Mouse (Mus musculus) embryo, embryonic 10.5 days (tissue): ENCODE data around the gene Osbpl10.

ENCODE experiments used
- DNase-seq: peaks from one replicate; pipeline ENCODE4 v3.0.0-alpha.2; 2015; ENCODE audit warnings: low spot score

The Osbpl10 gene

GRCm38 (mm10) chr9:115163693-115164092 lies 185.3 kb downstream of the Osbpl10 start:
- no peak for DNase-seq

- no peak for DNase-seq
Observed at GRCm38 (mm10) chr9:115164351-115164750, 186.0 kb downstream of the Osbpl10 start.

- DNase-seq, result no peak
Observed at GRCm38 (mm10) chr9:115165996-115166395, 187.6 kb downstream of the Osbpl10 start.

- DNase-seq, result no peak
Observed at GRCm38 (mm10) chr9:115169591-115169990, 191.2 kb downstream of the Osbpl10 start.

- DNase-seq, result no peak
Observed at GRCm38 (mm10) chr9:115172096-115172495, 193.7 kb downstream of the Osbpl10 start.

GRCm38 (mm10) chr9:115179154-115179553 lies 200.8 kb downstream of the Osbpl10 start:
- DNase-seq, result no peak

GRCm38 (mm10) chr9:115179935-115180334 lies 201.6 kb downstream of the Osbpl10 start:
- peak; percentile 18 for DNase-seq

GRCm38 (mm10) chr9:115186402-115186801 lies 208.0 kb downstream of the Osbpl10 start:
- no peak for DNase-seq

GRCm38 (mm10) chr9:115190376-115190942 lies 212.1 kb downstream of the Osbpl10 start:
- DNase-seq, result no peak

GRCm38 (mm10) chr9:115192890-115193289 lies 214.5 kb downstream of the Osbpl10 start:
- no peak for DNase-seq

- DNase-seq, result no peak
Observed at GRCm38 (mm10) chr9:115197082-115197481, 218.7 kb downstream of the Osbpl10 start.

- DNase-seq, result no peak
Observed at GRCm38 (mm10) chr9:115200166-115200862, 221.9 kb downstream of the Osbpl10 start.

- DNase-seq, result no peak
Observed at GRCm38 (mm10) chr9:115201264-115201663, 222.9 kb downstream of the Osbpl10 start.

GRCm38 (mm10) chr9:115203136-115203535 lies 224.8 kb downstream of the Osbpl10 start:
- DNase-seq, result no peak

GRCm38 (mm10) chr9:115205491-115205890 lies 227.1 kb downstream of the Osbpl10 start:
- peak; percentile 29 for DNase-seq

- DNase-seq, result no peak
Observed at GRCm38 (mm10) chr9:115206219-115206618, 227.8 kb downstream of the Osbpl10 start.

GRCm38 (mm10) chr9:115209737-115210136 lies 231.4 kb downstream of the Osbpl10 start:
- no peak for DNase-seq

GRCm38 (mm10) chr9:115210535-115210934 lies 232.2 kb downstream of the Osbpl10 start:
- no peak for DNase-seq

GRCm38 (mm10) chr9:115213755-115214264 lies 235.4 kb downstream of the Osbpl10 start:
- DNase-seq, result no peak

GRCm38 (mm10) chr9:115214572-115215571 lies 236.5 kb downstream of the Osbpl10 start:
- DNase-seq, result peak; percentile 39

- DNase-seq, result peak; percentile 86
Observed at GRCm38 (mm10) chr9:115215830-115216701, 237.7 kb downstream of the Osbpl10 start.
